Mouse (Mus musculus): ENCODE results near the gene Xcr1. TPM values are rescaled to one million over a fixed set of nuclear protein-coding genes. Genes with fewer than 3 reads are reported as not detected.
A peak's percentile ranks its signal among the peaks of the same experiment; 100 is the strongest.

Gene Xcr1
- polyA plus RNA-seq (2012; ENCODE audit: insufficient read depth, insufficient read length, missing spikeins), result not detected in 2 replicates

GRCm38 (mm10) chr9:123861929-123862328 lies at the start of gene Xcr1:
Gene Xcr1 (minus strand): TSS chr9:123862029.
- TF ChIP-seq POLR2A (IDR thresholded peaks at IDR 0.05; ENCODE audit: borderline replicate concordance, low read depth, low read length) (no peak), CTCF (IDR thresholded peaks at IDR 0.05; ENCODE audit: low read depth, low read length) (no peak)
- no peak within 1 kb of the TSS for H3K4me3 ChIP-seq (ENCODE audit: insufficient read depth, low read length)
- peaks cover 20% of the 10 kb centered on the region for H3K4me1 ChIP-seq (ENCODE audit: control insufficient read depth, insufficient read depth, low read length)
- H3K27ac ChIP-seq (ENCODE audit: insufficient read depth, low read depth, low read length), result peak within 1 kb of the TSS; percentile 96

- no peak for TF ChIP-seq POLR2A (IDR thresholded peaks at IDR 0.05; ENCODE audit: borderline replicate concordance, low read depth, low read length)
- no peak for TF ChIP-seq CTCF (IDR thresholded peaks at IDR 0.05; ENCODE audit: low read depth, low read length)
- Histone ChIP-seq H3K4me1 (ENCODE audit: control insufficient read depth, insufficient read depth, low read length) (peaks cover 27% of the 10 kb centered on the region), H3K27ac (ENCODE audit: insufficient read depth, low read depth, low read length) (no peak overlapping the region), H3K4me3 (ENCODE audit: insufficient read depth, low read length) (no peak overlapping the region)
Observed at GRCm38 (mm10) chr9:123872049-123872448, 10.2 kb upstream of the Xcr1 start.

GRCm38 (mm10) chr9:123869167-123869784 lies 7.4 kb upstream of the Xcr1 start:
- H3K4me1 ChIP-seq (ENCODE audit: control insufficient read depth, insufficient read depth, low read length), result peaks cover 27% of the 10 kb centered on the region
- peak overlapping the region; percentile 97 for H3K27ac ChIP-seq (ENCODE audit: insufficient read depth, low read depth, low read length)
- no peak overlapping the region for H3K4me3 ChIP-seq (ENCODE audit: insufficient read depth, low read length)
- TF ChIP-seq POLR2A (IDR thresholded peaks at IDR 0.05; ENCODE audit: borderline replicate concordance, low read depth, low read length) (no peak), CTCF (IDR thresholded peaks at IDR 0.05; ENCODE audit: low read depth, low read length) (no peak)

- peak overlapping the region; percentile 96 for H3K27ac ChIP-seq (ENCODE audit: insufficient read depth, low read depth, low read length)
- H3K4me3 ChIP-seq (ENCODE audit: insufficient read depth, low read length), result peak overlapping the region; percentile 12; the same call in 1 of the 2 replicates
Observed at GRCm38 (mm10) chr9:123863641-123864040, 1.8 kb upstream of the Xcr1 start.

DNA sequence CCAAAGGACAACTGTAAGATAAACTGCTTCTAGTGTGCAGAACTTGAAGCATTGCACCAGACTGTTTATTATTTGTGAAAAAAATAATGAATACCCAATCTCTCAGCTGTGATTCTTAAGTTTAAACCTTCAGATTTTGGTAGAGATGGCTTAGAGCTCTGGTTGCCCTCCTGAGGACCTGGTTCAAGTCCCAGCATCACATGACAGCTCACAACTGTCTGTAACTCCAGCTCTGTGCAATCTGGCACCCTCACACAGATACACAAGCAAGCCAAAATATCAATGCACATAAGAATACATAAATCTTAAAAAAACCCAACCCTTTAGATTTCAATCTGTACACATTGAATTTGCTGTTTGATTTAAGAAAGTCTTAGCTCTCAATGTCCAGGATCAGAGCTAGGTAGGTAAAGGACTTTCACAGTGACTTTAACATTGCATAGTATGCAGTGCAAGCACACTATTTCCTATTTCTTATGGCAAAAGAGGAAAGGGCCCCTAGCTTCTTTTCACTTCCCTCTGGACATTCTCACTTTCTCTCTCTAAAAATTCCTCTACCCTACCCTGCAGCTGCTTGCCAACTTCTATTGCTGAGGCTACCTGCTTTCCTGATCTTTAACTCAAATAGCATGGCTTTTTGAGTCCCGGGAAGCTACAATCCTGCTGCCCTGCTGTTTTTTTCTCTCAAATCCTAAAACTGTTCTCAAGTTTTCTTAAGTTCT lies 1.2 kb upstream of the Xcr1 start:
- H3K4me1 ChIP-seq (ENCODE audit: control insufficient read depth, insufficient read depth, low read length), result peaks cover 27% of the 10 kb centered on the region
- TF ChIP-seq CTCF (IDR thresholded peaks at IDR 0.05; ENCODE audit: low read depth, low read length) (no peak), POLR2A (IDR thresholded peaks at IDR 0.05; ENCODE audit: borderline replicate concordance, low read depth, low read length) (no peak)
- H3K4me3 ChIP-seq (ENCODE audit: insufficient read depth, low read length), result peak overlapping the region; percentile 12; the same call in 1 of the 2 replicates
- peak overlapping the region; percentile 96 for H3K27ac ChIP-seq (ENCODE audit: insufficient read depth, low read depth, low read length)

More at GRCm38 (mm10) chr9:123863641-123864040, 1.8 kb upstream of the Xcr1 start:
- H3K4me1 ChIP-seq (ENCODE audit: control insufficient read depth, insufficient read depth, low read length), result peaks cover 32% of the 10 kb centered on the region
- TF ChIP-seq CTCF (IDR thresholded peaks at IDR 0.05; ENCODE audit: low read depth, low read length) (no peak), POLR2A (IDR thresholded peaks at IDR 0.05; ENCODE audit: borderline replicate concordance, low read depth, low read length) (no peak)

- 0 out of 2 replicates have a peak overlapping the region, but pooled peaks have one; percentile 32 for H3K27ac ChIP-seq (ENCODE audit: insufficient read depth, low read depth, low read length)
- peaks cover 29% of the 10 kb centered on the region for H3K4me1 ChIP-seq (ENCODE audit: control insufficient read depth, insufficient read depth, low read length)
- no peak overlapping the region for H3K4me3 ChIP-seq (ENCODE audit: insufficient read depth, low read length)
- TF ChIP-seq POLR2A (IDR thresholded peaks at IDR 0.05; ENCODE audit: borderline replicate concordance, low read depth, low read length) (no peak), CTCF (IDR thresholded peaks at IDR 0.05; ENCODE audit: low read depth, low read length) (no peak)
Observed at GRCm38 (mm10) chr9:123856836-123857235, 5.0 kb downstream of the Xcr1 start.

- H3K4me3 ChIP-seq (ENCODE audit: insufficient read depth, low read length), result peak overlapping the region; percentile 50
- peak overlapping the region; percentile 97 for H3K27ac ChIP-seq (ENCODE audit: insufficient read depth, low read depth, low read length)
- TF ChIP-seq POLR2A (IDR thresholded peaks at IDR 0.05; ENCODE audit: borderline replicate concordance, low read depth, low read length) (no peak), CTCF (IDR thresholded peaks at IDR 0.05; ENCODE audit: low read depth, low read length) (no peak)
- H3K4me1 ChIP-seq (ENCODE audit: control insufficient read depth, insufficient read depth, low read length), result peaks cover 37% of the 10 kb centered on the region
Observed at GRCm38 (mm10) chr9:123852449-123853390, 9.1 kb downstream of the Xcr1 start.

DNA sequence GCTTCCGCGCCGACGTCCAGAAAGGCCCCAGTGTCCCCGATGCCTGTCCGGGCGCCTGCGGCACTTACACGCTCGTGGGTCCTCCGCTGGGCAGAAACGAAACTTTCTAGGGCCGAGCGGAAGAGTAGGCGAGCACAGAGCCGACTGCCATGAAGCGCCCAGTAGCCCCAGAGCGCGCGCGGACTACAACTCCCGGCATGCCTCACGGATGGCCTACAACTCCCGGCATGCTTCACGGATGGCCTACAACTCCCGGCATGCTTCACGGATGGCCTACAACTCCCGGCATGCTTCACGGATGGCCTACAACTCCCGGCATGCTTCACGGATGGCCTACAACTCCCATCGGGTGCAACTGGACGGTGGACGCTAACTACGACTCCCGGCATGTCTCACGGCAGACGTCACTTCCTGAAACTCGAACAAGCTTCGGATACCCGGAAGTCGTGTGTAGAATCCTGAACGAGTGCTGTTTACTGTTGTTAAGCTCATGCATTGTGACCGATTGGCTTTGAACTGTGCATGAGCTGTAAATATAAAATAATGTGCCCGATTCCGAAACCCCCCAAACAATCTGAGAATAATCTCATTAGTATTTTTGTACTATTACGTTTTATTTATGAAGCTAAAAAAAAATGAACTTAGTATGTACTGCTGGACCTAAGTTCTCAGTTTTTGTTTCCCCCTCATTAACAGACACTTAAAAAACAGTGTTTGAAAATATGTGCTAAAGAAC lies 9.9 kb downstream of the Xcr1 start, which contains the start of gene Fyco1:
Fyco1 (minus strand) TSS at position 187 of the 736 bp plus-strand sequence.
- Histone ChIP-seq H3K4me3 (ENCODE audit: insufficient read depth, low read length) (peak within 1 kb of the TSS; percentile 78), H3K4me1 (ENCODE audit: control insufficient read depth, insufficient read depth, low read length) (peaks cover 40% of the 10 kb centered on the region), H3K27ac (ENCODE audit: insufficient read depth, low read depth, low read length) (peak within 1 kb of the TSS; percentile 97)
- TF ChIP-seq POLR2A (IDR thresholded peaks at IDR 0.05; ENCODE audit: borderline replicate concordance, low read depth, low read length) (no peak), CTCF (IDR thresholded peaks at IDR 0.05; ENCODE audit: low read depth, low read length) (no peak)
